Mouse (Mus musculus) liver, adult 2 months (tissue): ENCODE measurements at regions not wholly inside any gene's neighbourhood (a gene's known extent, or its start where the extent isn't known, plus 50 kb on each side); places are given as distances from the start of the nearest gene placed in this dataset.

Experiments
- DNase-seq: peaks from one replicate; pipeline ENCODE4 v3.0.0-alpha.2; 2011; ENCODE audit warnings: low read depth, low spot score; ENCODE audit errors: extremely low read depth
- H3K27ac ChIP-seq: fragments of 200-500 bp; replicated peaks from 2 replicates; pipeline ENCODE4 v1.5.1; 2012; ENCODE audit warnings: low read depth, mild to moderate bottlenecking, control low read depth, inconsistent platforms, low read length; ENCODE audit not compliant: insufficient read depth
- H3K27me3 ChIP-seq: fragments of 200-500 bp; 2 replicates; pipeline ENCODE4 v1.6.1; 2012; ENCODE audit warnings: mild to moderate bottlenecking, moderate library complexity, low read length, inconsistent platforms; ENCODE audit not compliant: control insufficient read depth, insufficient read depth
- H3K36me3 ChIP-seq: fragments of 200-500 bp; 2 replicates; pipeline ENCODE4 v1.6.1; 2012; ENCODE audit warnings: low read length, inconsistent platforms; ENCODE audit not compliant: control insufficient read depth, insufficient read depth
- H3K4me1 ChIP-seq: fragments of 200-500 bp; 2 replicates; pipeline ENCODE4 v1.6.1; 2011; ENCODE audit warnings: low read length; ENCODE audit not compliant: control insufficient read depth, insufficient read depth
- H3K4me3 ChIP-seq: fragments of 200-500 bp; 2 replicates; pipeline ENCODE4 v1.5.1; 2011; ENCODE audit warnings: low read depth, mild to moderate bottlenecking, control low read depth, low read length, moderate library complexity; ENCODE audit not compliant: insufficient read depth
- H3K79me2 ChIP-seq: fragments of 200-500 bp; 2 replicates; pipeline ENCODE4 v1.6.1; 2012; ENCODE audit warnings: inconsistent platforms, mild to moderate bottlenecking, low read length, moderate library complexity; ENCODE audit not compliant: control insufficient read depth, insufficient read depth
- H3K9ac ChIP-seq: fragments of 200-500 bp; 2 replicates; pipeline ENCODE4 v1.6.1; 2012; ENCODE audit warnings: low read depth, mild to moderate bottlenecking, control low read depth, inconsistent platforms, low read length
- CTCF ChIP-seq: fragments of 200-500 bp; IDR thresholded peaks from 2 replicates; pipeline ENCODE4 v1.5.1; 2011; ENCODE audit warnings: low read depth, low read length, control low read depth
- POLR2A ChIP-seq: fragments of 200-500 bp; IDR thresholded peaks from 2 replicates; pipeline ENCODE4 v1.6.1; 2011; ENCODE audit warnings: low read length, control low read depth; ENCODE audit not compliant: insufficient read depth; ENCODE audit errors: extremely low read depth
- WGBS: fragments of 180-500 bp; shearing (Covaris S2); methylation state at CpG from one replicate; pipeline ENCODE4 v1.1.7; 2018; 5-methylcytosine and 5-hydroxymethylcytosine counted together

GRCm38 (mm10) chr9:41532290-41532689, 370.8 kb upstream of the Ubash3b start:
- H3K4me3 ChIP-seq: no peak overlapping the region
- no peaks in the 10 kb centered on the region for H3K4me1 ChIP-seq
- no peaks in the 10 kb centered on the region for H3K79me2 ChIP-seq
- no peaks in the 10 kb centered on the region for H3K36me3 ChIP-seq
- TF ChIP-seq CTCF (no peak), POLR2A (no peak)
- no peak overlapping the region for H3K9ac ChIP-seq
- DNase-seq: no peak
- 16% methylated on average over 7 of the region's 7 CpGs for WGBS
- 0 out of 2 replicates have a peak, but pooled peaks cover 3% of the 10 kb centered on the region for H3K27me3 ChIP-seq
- H3K27ac ChIP-seq: no peak overlapping the region

DNA sequence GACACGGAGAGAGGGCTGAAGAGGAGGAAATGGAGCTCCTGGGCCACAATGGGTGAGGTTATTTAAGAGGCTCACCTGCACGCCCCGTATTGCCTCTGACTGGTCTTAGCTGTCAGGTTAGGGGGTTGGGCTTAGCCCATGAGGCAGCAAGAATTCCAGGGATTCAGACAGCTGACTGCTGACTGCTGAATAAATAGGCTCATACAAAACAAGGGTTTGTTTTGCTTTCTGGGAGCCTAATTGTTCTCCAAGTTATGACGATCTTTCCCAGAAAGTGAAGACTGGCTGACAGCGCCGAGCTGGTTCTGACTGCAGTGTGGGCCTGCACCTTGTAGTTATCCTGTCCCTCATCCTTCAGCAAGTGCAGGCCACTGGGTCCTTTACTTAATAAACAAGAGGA, 370.1 kb upstream of the Ubash3b start:
- no peaks in the 10 kb centered on the region for H3K79me2 ChIP-seq
- H3K9ac ChIP-seq: no peak overlapping the region
- no peaks in the 10 kb centered on the region for H3K36me3 ChIP-seq
- H3K27me3 ChIP-seq: 0 out of 2 replicates have a peak, but pooled peaks cover 3% of the 10 kb centered on the region
- H3K4me3 ChIP-seq: no peak overlapping the region
- no peak for DNase-seq
- no peak overlapping the region for H3K27ac ChIP-seq
- WGBS: 67% methylated on average over 6 of the region's 6 CpGs
- no peaks in the 10 kb centered on the region for H3K4me1 ChIP-seq
- TF ChIP-seq CTCF (no peak), POLR2A (no peak)

- Histone ChIP-seq H3K27ac (no peak overlapping the region), H3K9ac (no peak overlapping the region), H3K36me3 (no peaks in the 10 kb centered on the region), H3K27me3 (no peaks in the 10 kb centered on the region; the same call in 1 of the 2 replicates), H3K79me2 (no peaks in the 10 kb centered on the region), H3K4me1 (no peaks in the 10 kb centered on the region), H3K4me3 (no peak overlapping the region)
- DNase-seq: no peak
- WGBS: 62% methylated on average over 8 of the region's 8 CpGs
- TF ChIP-seq POLR2A: no peak
- no peak for TF ChIP-seq CTCF
These were observed 364.6 kb upstream of the Ubash3b start for GRCm38 (mm10) chr9:41526126-41526525.

DNA sequence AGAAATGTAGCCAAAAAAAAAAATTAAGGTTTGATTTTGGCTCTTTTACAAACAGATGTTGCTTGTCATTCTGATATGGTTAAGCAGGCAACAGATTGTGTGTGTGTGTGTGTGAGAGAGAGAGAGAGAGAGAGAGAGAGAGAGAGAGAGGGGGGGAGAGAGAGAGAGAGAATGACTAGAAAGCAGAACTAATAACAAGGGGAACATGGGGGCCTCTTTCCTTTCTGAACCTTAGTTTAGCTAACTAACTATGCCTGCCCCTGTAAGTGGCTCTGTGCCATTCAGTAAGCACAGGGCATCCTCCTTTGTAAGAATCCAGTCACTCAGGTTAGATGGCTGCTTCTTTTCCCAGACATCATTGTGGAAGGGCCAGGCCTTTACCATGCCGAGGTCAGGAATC, 364.0 kb upstream of the Ubash3b start:
- Histone ChIP-seq H3K36me3 (no peaks in the 10 kb centered on the region), H3K79me2 (no peaks in the 10 kb centered on the region), H3K27me3 (no peaks in the 10 kb centered on the region; the same call in 1 of the 2 replicates), H3K27ac (no peak overlapping the region), H3K4me3 (no peak overlapping the region), H3K9ac (no peak overlapping the region), H3K4me1 (no peaks in the 10 kb centered on the region)
- TF ChIP-seq POLR2A (no peak), CTCF (no peak)
- 64% methylated on average over 1 of the region's 1 CpGs for WGBS
- DNase-seq: no peak

GRCm38 (mm10) chr9:41524591-41524990, 363.1 kb upstream of the Ubash3b start:
- H3K27ac ChIP-seq: no peak overlapping the region
- no peak for DNase-seq
- no peaks in the 10 kb centered on the region for H3K36me3 ChIP-seq
- no peak overlapping the region for H3K4me3 ChIP-seq
- H3K27me3 ChIP-seq: no peaks in the 10 kb centered on the region; the same call in 1 of the 2 replicates
- H3K4me1 ChIP-seq: no peaks in the 10 kb centered on the region
- 85% methylated on average over 7 of the region's 7 CpGs for WGBS
- no peaks in the 10 kb centered on the region for H3K79me2 ChIP-seq
- H3K9ac ChIP-seq: no peak overlapping the region
- TF ChIP-seq CTCF: no peak
- no peak for TF ChIP-seq POLR2A

- DNase-seq: no peak
- H3K36me3 ChIP-seq: no peaks in the 10 kb centered on the region
- H3K27me3 ChIP-seq: no peaks in the 10 kb centered on the region; the same call in 1 of the 2 replicates
- no peaks in the 10 kb centered on the region for H3K79me2 ChIP-seq
- no peak overlapping the region for H3K27ac ChIP-seq
- H3K4me1 ChIP-seq: no peaks in the 10 kb centered on the region
- H3K4me3 ChIP-seq: no peak overlapping the region
- 91% methylated on average over 2 of the region's 2 CpGs for WGBS
- H3K9ac ChIP-seq: no peak overlapping the region
- TF ChIP-seq POLR2A (no peak), CTCF (no peak)
These were observed 362.5 kb upstream of the Ubash3b start for GRCm38 (mm10) chr9:41523969-41524368.
